Mouse (Mus musculus): ENCODE results near the gene Impdh2. TPM values are rescaled to one million over a fixed set of nuclear protein-coding genes. Genes with fewer than 3 reads are reported as not detected.

The Impdh2 gene
- total RNA-seq (2021) = 10 to 100 TPM; 47.7 to 47.9 TPM

- DNase-seq (ENCODE audit: low spot score in 2 of 2) = peak; percentile 90 to 94
Observed at GRCm38 (mm10) chr9:108560227-108560841, at the start of gene Impdh2. Gene Impdh2 (plus strand): TSS chr9:108560286.

GRCm38 (mm10) chr9:108516380-108517251, 43.5 kb upstream of the Impdh2 start, which contains the start of gene Qrich1:
Gene Qrich1 (plus strand): TSS chr9:108516806.
- intact Hi-C loops (cut with DNase I) = loop anchor here (1.0 to 5.0 kb wide), 2 partner anchors 8 to 209 kb away; partner anchors contain the start of genes Rhoa and Tcta
- DNase-seq (ENCODE audit: low spot score in 2 of 2) = peak; percentile 93 to 97

More at GRCm38 (mm10) chr9:108560227-108560841, at the start of gene Impdh2:
- intact Hi-C loops (cut with DNase I) = no loop called here

- intact Hi-C loops (cut with DNase I) = loop anchor here (5.0 kb wide), 1 partner anchor 210 kb away; the partner anchor contains the start of genes Rhoa and Tcta
Observed at GRCm38 (mm10) chr9:108517253-108517930, 42.7 kb upstream of the Impdh2 start.

GRCm38 (mm10) chr9:108517931-108518332, 42.2 kb upstream of the Impdh2 start:
- peak in 1 of 2 experiments; percentile 46 for DNase-seq (ENCODE audit: low spot score in 2 of 2)
- intact Hi-C loops (cut with DNase I) = loop anchor here (5.0 kb wide), 1 partner anchor 211 kb away; the partner anchor contains the start of genes Rhoa and Tcta

More at GRCm38 (mm10) chr9:108517253-108517930, 42.7 kb upstream of the Impdh2 start:
- peak; percentile 83 to 87 for DNase-seq (ENCODE audit: low spot score in 2 of 2)

- intact Hi-C loops (cut with DNase I) = no loop called here
Observed at GRCm38 (mm10) chr9:108521604-108522003, 38.5 kb upstream of the Impdh2 start.

GRCm38 (mm10) chr9:108523341-108523740, 36.7 kb upstream of the Impdh2 start:
- intact Hi-C loops (cut with DNase I) = no loop called here

More at GRCm38 (mm10) chr9:108521604-108522003, 38.5 kb upstream of the Impdh2 start:
- DNase-seq (ENCODE audit: low spot score in 2 of 2) = no peak

GRCm38 (mm10) chr9:108525400-108525799, 34.7 kb upstream of the Impdh2 start:
- intact Hi-C loops (cut with DNase I) = no loop called here

More at GRCm38 (mm10) chr9:108523341-108523740, 36.7 kb upstream of the Impdh2 start:
- no peak for DNase-seq (ENCODE audit: low spot score in 2 of 2)

GRCm38 (mm10) chr9:108530954-108531353, 29.1 kb upstream of the Impdh2 start:
- intact Hi-C loops (cut with DNase I) = no loop called here
- DNase-seq (ENCODE audit: low spot score in 2 of 2) = no peak

More at GRCm38 (mm10) chr9:108525400-108525799, 34.7 kb upstream of the Impdh2 start:
- no peak for DNase-seq (ENCODE audit: low spot score in 2 of 2)

- intact Hi-C loops (cut with DNase I) = no loop called here
- no peak for DNase-seq (ENCODE audit: low spot score in 2 of 2)
Observed at GRCm38 (mm10) chr9:108531496-108531895, 28.6 kb upstream of the Impdh2 start.

GRCm38 (mm10) chr9:108540846-108541245, 19.2 kb upstream of the Impdh2 start:
- intact Hi-C loops (cut with DNase I) = no loop called here
- no peak for DNase-seq (ENCODE audit: low spot score in 2 of 2)

- intact Hi-C loops (cut with DNase I) = no loop called here
Observed at GRCm38 (mm10) chr9:108545986-108546385, 14.1 kb upstream of the Impdh2 start.

GRCm38 (mm10) chr9:108546875-108547274, 13.2 kb upstream of the Impdh2 start:
- DNase-seq (ENCODE audit: low spot score in 2 of 2) = no peak
- intact Hi-C loops (cut with DNase I) = no loop called here

More at GRCm38 (mm10) chr9:108545986-108546385, 14.1 kb upstream of the Impdh2 start:
- no peak for DNase-seq (ENCODE audit: low spot score in 2 of 2)

- intact Hi-C loops (cut with DNase I) = no loop called here
- DNase-seq (ENCODE audit: low spot score in 2 of 2) = no peak
Observed at GRCm38 (mm10) chr9:108559169-108559568, 917 bp upstream of the Impdh2 start.

- intact Hi-C loops (cut with DNase I) = no loop called here
- no peak for DNase-seq (ENCODE audit: low spot score in 2 of 2)
Observed at GRCm38 (mm10) chr9:108563671-108564070, 3.6 kb downstream of the Impdh2 start.

GRCm38 (mm10) chr9:108564131-108564530, 4.0 kb downstream of the Impdh2 start:
- no peak for DNase-seq (ENCODE audit: low spot score in 2 of 2)
- intact Hi-C loops (cut with DNase I) = no loop called here

- DNase-seq (ENCODE audit: low spot score in 2 of 2) = no peak
- intact Hi-C loops (cut with DNase I) = loop anchor here (2.0 to 5.0 kb wide), 2 partner anchors 69 to 83 kb away; partner anchors contain the start of gene Arih2
Observed at GRCm38 (mm10) chr9:108565881-108566814, 6.1 kb downstream of the Impdh2 start.

- intact Hi-C loops (cut with DNase I) = loop anchor here (2.0 to 5.0 kb wide), 2 partner anchors 70 to 82 kb away; partner anchors contain the start of gene Arih2
- DNase-seq (ENCODE audit: low spot score in 2 of 2) = peak; percentile 95 to 96
Observed at GRCm38 (mm10) chr9:108566815-108567776, 7.0 kb downstream of the Impdh2 start, which contains the start of gene Ndufaf3. Gene Ndufaf3 (minus strand): TSS chr9:108567434.

All from left cerebral cortex, postnatal 36 days (tissue).